Mouse (Mus musculus): ENCODE data around the gene Col23a1. TPM values are rescaled to one million over a fixed set of nuclear protein-coding genes. Genes with fewer than 3 reads are reported as not detected.

Gene Col23a1
- total and polyA plus RNA-seq, 2 experiments from 2014 or later: 3.5 to 7.2 TPM

GRCm38 (mm10) chr11:51293956-51294530, 4.3 kb downstream of the Col23a1 start:
- no peak for DNase-seq (ENCODE audit: low spot score)
- H3K27ac ChIP-seq (ENCODE audit: low read depth): no peak overlapping the region

GRCm38 (mm10) chr11:51295742-51296141, 6.0 kb downstream of the Col23a1 start:
- Histone ChIP-seq H3K4me1 (ENCODE audit: control insufficient read depth, insufficient read depth) (no peaks in the 10 kb centered on the region), H3K27ac (ENCODE audit: low read depth) (no peak overlapping the region), H3K4me3 (ENCODE audit: low read depth, low read length) (no peak overlapping the region), H3K27me3 (ENCODE audit: control insufficient read depth, insufficient read depth, low read length) (peaks cover 23% of the 10 kb centered on the region), H3K9me3 (replicated peaks; ENCODE audit: control insufficient read depth, low read length) (no peaks in the 10 kb centered on the region; the same call in 1 of the 2 replicates), H3K36me3 (replicated peaks; ENCODE audit: control insufficient read depth, insufficient read depth, low read length) (no peaks in the 10 kb centered on the region), H3K9ac (replicated peaks; ENCODE audit: low read depth, low read length) (no peak overlapping the region), H3K4me2 (ENCODE audit: low read depth, low read length) (no peak overlapping the region)
- WGBS: 73% methylated on average over 3 of the region's 3 CpGs
- TF ChIP-seq CTCF (IDR thresholded peaks at IDR 0.05; ENCODE audit: low read depth) (no peak), EP300 (IDR thresholded peaks at IDR 0.05; ENCODE audit: low read depth) (no peak)
- no peak for ATAC-seq (ENCODE audit: insufficient read depth, low read depth)
- no peak for DNase-seq (ENCODE audit: low spot score)

More at GRCm38 (mm10) chr11:51293956-51294530, 4.3 kb downstream of the Col23a1 start:
- WGBS: 62% methylated on average over 2 of the region's 2 CpGs
- no peak for TF ChIP-seq CTCF (IDR thresholded peaks at IDR 0.05; ENCODE audit: low read depth)
- TF ChIP-seq EP300 (IDR thresholded peaks at IDR 0.05; ENCODE audit: low read depth): no peak
- Histone ChIP-seq H3K27me3 (ENCODE audit: control insufficient read depth, insufficient read depth, low read length) (peaks cover 31% of the 10 kb centered on the region), H3K4me2 (ENCODE audit: low read depth, low read length) (no peak overlapping the region), H3K36me3 (replicated peaks; ENCODE audit: control insufficient read depth, insufficient read depth, low read length) (no peaks in the 10 kb centered on the region), H3K4me1 (ENCODE audit: control insufficient read depth, insufficient read depth) (no peaks in the 10 kb centered on the region), H3K9ac (replicated peaks; ENCODE audit: low read depth, low read length) (no peak overlapping the region), H3K9me3 (replicated peaks; ENCODE audit: control insufficient read depth, low read length) (no peaks in the 10 kb centered on the region; the same call in 1 of the 2 replicates), H3K4me3 (ENCODE audit: low read depth, low read length) (no peak overlapping the region)
- ATAC-seq (ENCODE audit: insufficient read depth, low read depth): no peak

- no peaks in the 10 kb centered on the region for H3K36me3 ChIP-seq (replicated peaks; ENCODE audit: control insufficient read depth, insufficient read depth, low read length)
- H3K4me2 ChIP-seq (ENCODE audit: low read depth, low read length): no peak overlapping the region
- no peaks in the 10 kb centered on the region for H3K4me1 ChIP-seq (ENCODE audit: control insufficient read depth, insufficient read depth)
- no peak for ATAC-seq (ENCODE audit: insufficient read depth, low read depth)
- no peak for DNase-seq (ENCODE audit: low spot score)
- H3K9ac ChIP-seq (replicated peaks; ENCODE audit: low read depth, low read length): no peak overlapping the region
- 79% methylated on average over 4 of the region's 4 CpGs for WGBS
- H3K9me3 ChIP-seq (replicated peaks; ENCODE audit: control insufficient read depth, low read length): no peaks in the 10 kb centered on the region; the same call in 1 of the 2 replicates
- H3K27me3 ChIP-seq (ENCODE audit: control insufficient read depth, insufficient read depth, low read length): no peaks in the 10 kb centered on the region
- H3K4me3 ChIP-seq (ENCODE audit: low read depth, low read length): no peak overlapping the region
- H3K27ac ChIP-seq (ENCODE audit: low read depth): no peak overlapping the region
- TF ChIP-seq EP300 (IDR thresholded peaks at IDR 0.05; ENCODE audit: low read depth): no peak
- TF ChIP-seq CTCF (IDR thresholded peaks at IDR 0.05; ENCODE audit: low read depth): no peak
Observed at GRCm38 (mm10) chr11:51298691-51299090, 9.0 kb downstream of the Col23a1 start.

GRCm38 (mm10) chr11:51302396-51302795, 12.7 kb downstream of the Col23a1 start:
- DNase-seq (ENCODE audit: low spot score) (no peak), ATAC-seq (ENCODE audit: insufficient read depth, low read depth) (no peak)
- TF ChIP-seq CTCF (IDR thresholded peaks at IDR 0.05; ENCODE audit: low read depth): no peak
- TF ChIP-seq EP300 (IDR thresholded peaks at IDR 0.05; ENCODE audit: low read depth): no peak
- no peak overlapping the region for H3K4me3 ChIP-seq (ENCODE audit: low read depth, low read length)
- H3K9ac ChIP-seq (replicated peaks; ENCODE audit: low read depth, low read length): no peak overlapping the region
- H3K27ac ChIP-seq (ENCODE audit: low read depth): no peak overlapping the region
- H3K4me2 ChIP-seq (ENCODE audit: low read depth, low read length): no peak overlapping the region
- H3K4me1 ChIP-seq (ENCODE audit: control insufficient read depth, insufficient read depth): no peaks in the 10 kb centered on the region
- H3K9me3 ChIP-seq (replicated peaks; ENCODE audit: control insufficient read depth, low read length): no peaks in the 10 kb centered on the region
- no peaks in the 10 kb centered on the region for H3K27me3 ChIP-seq (ENCODE audit: control insufficient read depth, insufficient read depth, low read length)
- WGBS: 74% methylated on average over 5 of the region's 5 CpGs
- H3K36me3 ChIP-seq (replicated peaks; ENCODE audit: control insufficient read depth, insufficient read depth, low read length): no peaks in the 10 kb centered on the region

- no peak overlapping the region for H3K4me3 ChIP-seq (ENCODE audit: low read depth, low read length)
- H3K27ac ChIP-seq (ENCODE audit: low read depth): no peak overlapping the region
- WGBS: 76% methylated on average over 12 of the region's 12 CpGs
- H3K4me2 ChIP-seq (ENCODE audit: low read depth, low read length): no peak overlapping the region
- H3K27me3 ChIP-seq (ENCODE audit: control insufficient read depth, insufficient read depth, low read length): no peaks in the 10 kb centered on the region
- TF ChIP-seq EP300 (IDR thresholded peaks at IDR 0.05; ENCODE audit: low read depth) (no peak), CTCF (IDR thresholded peaks at IDR 0.05; ENCODE audit: low read depth) (no peak)
- H3K9me3 ChIP-seq (replicated peaks; ENCODE audit: control insufficient read depth, low read length): no peaks in the 10 kb centered on the region
- ATAC-seq (ENCODE audit: insufficient read depth, low read depth): no peak
- no peak overlapping the region for H3K9ac ChIP-seq (replicated peaks; ENCODE audit: low read depth, low read length)
- H3K4me1 ChIP-seq (ENCODE audit: control insufficient read depth, insufficient read depth): no peaks in the 10 kb centered on the region
- H3K36me3 ChIP-seq (replicated peaks; ENCODE audit: control insufficient read depth, insufficient read depth, low read length): no peaks in the 10 kb centered on the region
- no peak for DNase-seq (ENCODE audit: low spot score)
Observed at GRCm38 (mm10) chr11:51303981-51304553, 14.3 kb downstream of the Col23a1 start.

GRCm38 (mm10) chr11:51308306-51308705, 18.6 kb downstream of the Col23a1 start:
- ATAC-seq (ENCODE audit: insufficient read depth, low read depth) (no peak), DNase-seq (ENCODE audit: low spot score) (no peak)
- Histone ChIP-seq H3K9ac (replicated peaks; ENCODE audit: low read depth, low read length) (no peak overlapping the region), H3K27me3 (ENCODE audit: control insufficient read depth, insufficient read depth, low read length) (no peaks in the 10 kb centered on the region), H3K4me3 (ENCODE audit: low read depth, low read length) (no peak overlapping the region), H3K9me3 (replicated peaks; ENCODE audit: control insufficient read depth, low read length) (no peaks in the 10 kb centered on the region), H3K36me3 (replicated peaks; ENCODE audit: control insufficient read depth, insufficient read depth, low read length) (no peaks in the 10 kb centered on the region), H3K27ac (ENCODE audit: low read depth) (no peak overlapping the region), H3K4me2 (ENCODE audit: low read depth, low read length) (no peak overlapping the region), H3K4me1 (ENCODE audit: control insufficient read depth, insufficient read depth) (no peaks in the 10 kb centered on the region)
- 37% methylated on average over 5 of the region's 5 CpGs for WGBS
- TF ChIP-seq CTCF (IDR thresholded peaks at IDR 0.05; ENCODE audit: low read depth): no peak
- no peak for TF ChIP-seq EP300 (IDR thresholded peaks at IDR 0.05; ENCODE audit: low read depth)

Data from heart, postnatal 0 days (tissue).